Mouse (Mus musculus) B cell, adult (primary cell): ENCODE measurements around the gene Efcab5. TPM values are rescaled to one million over a fixed set of nuclear protein-coding genes. Genes with fewer than 3 reads are reported as not detected.

Experiments
- total RNA-seq: library from RNA; stranded (reverse); gene quantifications from 4 replicates; pipeline ENCODE4 v1.2.4, GENCODE M21; 2023; ENCODE audit not compliant: inconsistent age

Gene Efcab5
- total RNA-seq: 0.51 to 0.66 TPM (median 0.57 TPM) in 4 replicates

DNA sequence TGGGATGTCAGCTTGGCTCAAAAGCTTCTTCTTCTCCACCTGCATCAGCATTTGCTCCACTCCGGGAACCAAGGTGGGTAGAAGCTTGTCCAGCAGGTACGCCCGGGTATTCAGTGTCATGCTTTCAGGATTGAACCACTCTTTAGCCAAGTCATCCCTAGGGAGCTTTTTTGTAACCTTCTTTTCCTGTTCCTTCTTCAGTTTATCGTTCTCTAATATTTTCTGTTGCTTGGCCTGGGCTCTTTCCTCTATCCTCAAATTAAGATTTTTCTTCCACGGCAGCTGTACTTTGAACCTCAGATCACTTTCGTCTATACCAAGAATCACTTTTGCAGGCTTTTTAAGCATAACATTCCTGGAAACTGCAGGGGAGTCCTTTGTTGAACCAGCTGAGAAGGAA, at the start of gene Efcab5:
Gene Efcab5, minus strand, starts transcription at position 101 of the 400 bp plus-strand sequence.

GRCm38 (mm10) chr11:77215951-77216760, 27.4 kb upstream of the Efcab5 start, which contains the start of gene Ssh2:
Gene Ssh2 (plus strand): TSS chr11:77216287.

GRCm38 (mm10) chr11:77078273-77079134, 110.3 kb downstream of the Efcab5 start, which contains the start of gene Nsrp1:
Gene Nsrp1 (minus strand): TSS chr11:77078435.

Other genes starting within 250 kb of the Efcab5 start
- gene Slc6a4, start 190.4 kb downstream of the Efcab5 start, total RNA-seq: 0.42 to 0.86 TPM in 2 of 4 replicates, not detected in the others
- 25.7 to 32.4 TPM (median 30.3 TPM) in 4 replicates for gene Nsrp1, start 110.5 kb downstream of the Efcab5 start, total RNA-seq
- gene Ssh2, start 27.3 kb upstream of the Efcab5 start, total RNA-seq: 151 to 164 TPM (median 154 TPM) in 4 replicates